Mouse (Mus musculus) induced T-regulatory cell, adult 2 months (primary cell): ENCODE measurements around the gene Zfp462.

Source experiments
- DNase-seq: peaks from one replicate; pipeline ENCODE4 v3.0.0-alpha.2; 2012; ENCODE audit warnings: low read depth

The Zfp462 gene

DNA sequence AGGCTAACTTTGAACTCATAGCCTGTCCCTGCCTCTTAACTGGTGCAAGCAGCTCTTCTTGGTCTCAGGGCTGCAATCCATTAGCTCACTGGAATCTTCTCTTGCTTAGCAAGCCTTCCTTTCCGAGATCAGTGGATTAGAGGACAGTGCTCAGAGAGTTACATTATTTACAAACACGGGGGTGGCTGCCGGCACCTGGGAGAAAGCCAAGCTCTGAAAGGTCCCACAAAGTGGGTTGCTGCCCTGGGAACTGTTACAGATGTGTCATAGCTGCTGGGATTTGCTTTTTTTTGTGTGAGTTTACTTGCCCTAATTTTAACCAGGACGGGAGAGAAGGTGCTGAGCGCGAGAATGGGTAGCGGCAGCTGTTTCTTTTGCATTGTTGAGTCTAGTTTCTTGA is 102.4 kb downstream of the Zfp462 start:
- no peak for DNase-seq

DNA sequence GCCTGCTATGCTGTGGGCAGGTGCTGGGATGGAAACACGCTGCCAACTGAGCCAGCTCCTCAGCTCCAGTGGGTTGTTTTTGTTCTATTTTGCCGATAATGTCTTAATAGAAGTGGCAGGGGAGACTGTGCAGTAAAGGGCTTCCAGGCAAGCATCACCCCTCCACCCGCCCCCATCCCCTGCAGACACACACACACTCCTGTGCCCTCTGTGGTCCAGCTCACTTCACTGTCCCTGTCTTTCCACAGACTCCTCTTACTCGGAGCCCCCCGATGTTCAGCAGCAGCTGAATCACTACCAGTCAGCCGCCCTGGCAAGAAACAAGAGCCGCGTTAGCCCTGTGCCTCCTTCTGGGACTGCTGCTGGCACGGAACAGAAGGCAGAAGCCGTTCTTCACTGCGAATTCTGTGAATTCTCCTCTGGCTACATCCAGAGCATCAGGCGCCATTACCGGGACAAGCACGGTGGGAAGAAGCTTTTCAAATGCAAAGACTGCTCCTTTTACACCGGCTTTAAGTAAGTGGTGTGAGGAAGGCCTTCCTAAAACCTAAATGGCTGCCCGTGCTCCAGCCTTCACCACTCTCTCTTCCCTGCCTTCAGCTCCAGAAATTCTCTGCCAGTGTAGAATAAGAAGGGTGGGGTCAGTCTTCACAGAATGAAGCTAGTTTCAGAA is 105.2 kb downstream of the Zfp462 start:
- DNase-seq, result no peak

DNA sequence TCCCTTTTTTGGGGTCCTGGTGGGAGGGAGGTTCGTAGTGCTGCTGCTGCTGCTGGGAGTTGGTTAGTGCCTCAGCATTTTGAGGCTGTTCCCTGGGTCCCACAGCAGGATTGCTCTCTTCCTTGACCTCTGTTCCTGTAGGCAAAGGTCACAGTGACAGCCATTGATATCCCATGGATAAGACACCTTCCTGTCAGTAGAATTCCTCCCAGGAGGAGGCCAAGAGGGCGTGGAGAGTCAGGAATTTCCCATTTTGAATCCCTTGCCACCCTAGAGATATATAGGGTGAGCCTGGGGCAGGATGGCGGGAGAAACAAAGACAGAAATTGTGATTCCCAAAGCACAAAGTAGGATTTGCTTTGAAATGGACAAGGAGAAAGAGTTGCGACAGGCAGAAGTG is 106.5 kb downstream of the Zfp462 start:
- no peak for DNase-seq

DNA sequence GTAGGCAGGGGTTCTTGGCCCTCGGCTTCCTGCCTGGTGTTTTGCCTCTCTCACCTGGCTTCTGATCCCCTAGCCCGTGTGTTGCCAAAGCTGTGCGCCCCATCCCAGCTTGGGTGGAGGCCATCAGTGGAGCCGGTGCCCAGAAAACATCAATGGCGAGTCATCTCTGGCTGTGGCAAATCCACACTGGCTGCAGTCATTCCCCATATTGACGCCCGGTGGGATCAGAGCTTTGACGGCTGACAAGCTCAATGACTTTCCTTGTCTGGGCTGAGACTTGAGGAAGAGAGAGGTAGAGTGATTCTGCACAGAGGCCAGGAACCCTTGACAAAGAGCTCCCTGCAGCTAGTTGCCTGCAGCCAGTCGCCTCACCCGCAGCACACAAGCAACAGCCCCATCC is 107.8 kb downstream of the Zfp462 start:
- DNase-seq, result no peak

DNA sequence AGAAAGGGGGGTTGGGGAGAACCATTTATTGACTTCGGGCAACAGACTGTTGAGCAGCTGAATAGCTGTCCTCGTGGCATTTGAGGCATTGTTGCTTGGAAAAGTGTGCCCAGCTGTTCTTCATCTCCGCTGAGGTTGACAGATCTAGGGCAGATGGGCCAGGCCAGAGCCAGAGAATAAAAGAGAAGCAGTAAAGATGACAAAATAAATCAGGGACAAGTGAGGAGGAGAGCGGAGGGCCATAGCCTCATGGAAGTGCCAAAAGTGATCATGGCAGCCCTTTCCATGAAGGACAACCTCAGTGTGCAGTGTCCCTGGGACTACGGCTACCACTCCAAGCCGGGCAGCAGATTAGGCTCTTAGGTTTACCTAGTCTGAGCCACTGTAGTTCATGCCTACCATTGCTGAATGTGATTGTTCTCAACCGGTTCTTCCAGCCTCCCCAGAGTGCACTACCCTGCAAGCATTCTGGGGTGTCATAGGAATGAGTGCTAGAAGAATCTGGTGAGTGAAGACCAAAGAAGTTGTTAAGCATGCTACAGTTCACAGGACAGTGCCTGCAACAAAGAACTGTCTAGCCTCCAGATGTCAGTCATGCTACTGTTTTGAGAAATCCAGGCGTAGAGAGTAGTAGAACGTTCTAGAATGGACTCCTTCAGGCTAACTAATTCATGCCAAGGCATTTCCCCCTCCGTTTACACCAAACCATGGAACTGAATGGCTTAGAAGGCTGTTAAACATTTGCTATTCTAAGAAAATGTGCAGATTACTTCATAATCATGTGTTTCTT is 113.0 kb downstream of the Zfp462 start:
- DNase-seq, result no peak

DNA sequence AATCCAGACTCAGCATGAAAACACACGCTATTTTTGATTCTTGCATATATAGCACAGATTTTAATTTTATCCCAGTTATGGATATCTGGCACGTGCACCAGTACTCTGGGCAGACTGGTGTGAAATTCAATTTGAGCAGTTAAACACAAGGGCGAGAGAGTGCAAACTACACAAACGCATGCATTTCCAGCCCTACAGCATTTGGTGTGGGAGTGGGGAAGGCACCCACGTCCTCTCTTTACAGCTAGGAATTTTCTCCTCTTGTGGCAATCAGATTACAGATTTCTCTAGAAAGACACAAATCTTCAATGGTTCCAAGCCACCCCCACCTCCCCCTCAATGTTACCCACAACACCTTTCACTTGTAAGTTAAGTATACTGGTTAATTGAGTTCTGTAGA is 114.1 kb downstream of the Zfp462 start:
- no peak for DNase-seq

DNA sequence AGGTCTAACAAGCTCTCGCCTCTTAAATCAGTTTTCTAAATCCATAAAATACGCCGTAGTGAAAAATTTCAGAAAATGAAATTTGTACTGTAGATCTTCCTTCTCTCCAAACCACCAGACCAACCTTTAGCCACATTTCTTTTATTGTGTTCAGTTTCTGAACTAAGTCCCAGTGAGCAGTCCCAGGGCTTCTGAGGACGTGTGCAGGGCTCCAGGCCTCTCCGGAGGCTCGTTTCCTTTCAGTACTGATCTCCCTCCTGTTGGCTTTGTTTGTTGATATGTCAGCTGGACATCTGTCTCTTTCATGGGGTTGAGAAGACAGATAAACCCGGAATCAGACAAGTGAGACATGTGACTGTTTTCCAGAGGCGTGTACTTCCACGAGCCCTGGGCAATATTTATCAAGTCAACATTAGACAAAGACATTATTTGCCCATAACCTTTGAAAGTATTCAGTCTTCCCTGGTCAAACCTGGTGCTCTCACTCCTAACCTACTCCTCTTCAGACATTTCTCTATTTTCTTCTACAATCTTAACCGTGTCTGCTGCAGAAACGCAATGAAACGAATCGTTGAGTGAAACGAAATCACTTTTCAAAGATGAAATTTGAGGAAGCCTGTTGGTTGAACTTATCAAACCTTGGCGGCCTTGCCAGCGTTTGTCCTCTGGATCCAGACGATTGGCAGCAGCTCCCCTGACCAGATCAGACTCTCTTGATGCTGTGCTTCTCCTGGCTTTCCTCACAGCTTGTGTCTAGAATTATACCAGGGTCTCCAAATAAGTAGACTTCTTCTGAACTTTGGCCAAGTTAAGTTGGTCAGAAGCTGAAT is 121.7 kb downstream of the Zfp462 start:
- DNase-seq, result no peak

DNA sequence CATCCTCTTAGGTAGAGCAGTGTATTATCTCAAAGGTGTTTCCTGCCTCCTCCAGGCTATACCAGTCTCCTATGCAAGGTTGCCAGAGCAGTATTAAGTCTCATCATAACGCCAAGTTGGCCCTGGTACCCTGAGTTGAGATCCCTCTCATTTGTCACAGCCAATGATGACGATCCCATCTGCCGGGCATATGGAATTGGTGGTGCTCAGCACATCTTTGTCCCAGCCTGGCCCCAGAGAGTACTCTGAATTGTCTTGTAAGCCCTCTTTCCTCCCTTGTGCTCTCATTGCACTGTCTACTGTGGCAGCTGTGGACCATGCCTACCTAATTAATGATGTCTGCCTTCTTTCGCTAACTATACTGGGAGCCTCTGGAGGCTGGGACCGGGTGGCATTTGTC is 126.7 kb downstream of the Zfp462 start:
- no peak for DNase-seq

DNA sequence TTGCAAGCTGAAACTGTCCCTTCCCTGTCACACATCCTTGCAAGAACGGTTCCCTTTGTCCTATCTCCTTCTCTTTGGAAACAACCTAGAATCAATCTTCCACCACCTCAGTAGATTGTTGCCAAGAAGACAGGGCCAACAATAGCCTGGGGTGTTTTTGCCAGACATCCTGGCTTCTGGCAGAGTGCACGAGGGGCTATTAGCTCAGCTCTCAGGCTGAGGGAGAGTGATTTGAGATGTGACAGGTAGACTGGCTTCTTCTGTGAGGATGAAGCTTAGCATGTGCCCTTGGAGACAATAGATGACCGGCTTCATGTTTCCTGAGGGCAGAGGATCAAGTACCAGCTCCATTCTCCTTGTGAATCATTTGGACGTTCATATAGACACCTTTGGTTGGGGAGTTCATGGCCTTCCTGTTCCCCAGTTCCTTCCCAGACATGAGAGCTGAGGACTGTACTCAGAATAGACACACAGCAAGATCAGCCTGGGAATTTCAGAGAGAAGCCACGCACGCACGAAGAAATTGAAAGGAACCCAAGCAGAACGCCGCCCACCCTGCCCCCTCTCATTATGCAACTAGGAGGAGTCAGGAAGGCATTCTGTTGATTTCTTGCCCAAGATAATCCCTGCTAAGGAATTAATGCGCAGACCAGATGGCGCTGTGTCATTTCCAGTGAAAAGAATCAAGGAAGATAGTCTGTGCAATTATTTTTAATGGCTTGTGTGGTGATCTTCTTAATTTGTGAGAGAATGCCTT is 132.5 kb downstream of the Zfp462 start:
- no peak for DNase-seq

DNA sequence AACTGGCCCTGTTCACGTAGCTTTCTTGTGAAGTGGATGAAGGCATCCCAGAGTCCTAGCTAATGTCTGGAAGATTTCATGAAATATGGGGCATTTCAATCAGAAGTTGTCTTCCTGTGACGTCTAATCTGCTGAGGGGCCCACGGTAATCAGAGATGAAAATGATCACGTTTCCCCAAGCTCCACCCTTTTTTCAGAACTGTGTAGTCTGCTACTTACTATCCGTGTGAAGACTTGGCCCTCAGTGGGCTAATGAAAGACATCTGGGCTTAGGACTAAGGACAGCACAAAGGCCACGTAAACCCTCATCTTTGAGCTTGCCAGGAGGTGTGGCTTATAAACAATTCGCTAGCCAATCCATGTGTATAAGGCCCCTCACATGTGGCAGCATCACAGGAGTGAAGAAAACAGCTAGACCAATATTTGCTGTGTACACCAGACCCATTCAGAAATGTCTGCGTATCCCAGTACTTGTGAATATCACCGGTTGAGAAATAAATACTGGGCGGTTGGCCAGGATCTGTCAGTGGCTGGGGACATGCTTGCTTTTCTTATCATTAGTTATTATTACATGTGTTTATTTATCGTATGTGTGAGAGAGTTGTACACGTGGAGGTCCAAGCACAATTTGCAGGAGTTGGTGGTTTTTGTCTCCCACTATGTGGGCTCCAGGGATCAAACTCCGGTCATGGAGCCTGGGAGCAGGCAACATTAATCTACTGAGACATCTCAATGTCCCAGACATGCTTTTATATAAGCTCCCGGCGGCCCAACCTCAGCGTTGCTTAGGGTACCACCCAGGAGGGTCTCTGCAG is 133.3 kb downstream of the Zfp462 start:
- no peak for DNase-seq

DNA sequence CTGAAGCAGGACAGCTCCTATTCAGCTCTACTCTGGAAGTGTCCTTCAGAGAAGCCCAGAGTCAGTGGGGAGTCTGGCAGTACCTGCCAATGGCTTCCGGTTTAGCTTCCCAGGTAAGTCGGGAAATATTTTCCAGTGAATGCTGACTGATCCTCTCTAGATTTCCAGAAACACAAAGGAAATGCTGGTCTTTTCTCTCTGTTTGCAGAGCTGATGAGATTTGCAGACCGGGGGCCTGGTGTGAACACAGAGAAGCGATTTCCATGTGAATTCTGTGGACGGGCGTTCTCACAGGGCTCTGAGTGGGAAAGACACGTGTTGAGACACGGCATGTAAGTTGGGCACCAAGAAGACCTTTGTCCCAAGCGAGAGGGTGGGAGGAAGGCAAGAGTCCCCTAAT is 134.2 kb downstream of the Zfp462 start:
- no peak for DNase-seq

DNA sequence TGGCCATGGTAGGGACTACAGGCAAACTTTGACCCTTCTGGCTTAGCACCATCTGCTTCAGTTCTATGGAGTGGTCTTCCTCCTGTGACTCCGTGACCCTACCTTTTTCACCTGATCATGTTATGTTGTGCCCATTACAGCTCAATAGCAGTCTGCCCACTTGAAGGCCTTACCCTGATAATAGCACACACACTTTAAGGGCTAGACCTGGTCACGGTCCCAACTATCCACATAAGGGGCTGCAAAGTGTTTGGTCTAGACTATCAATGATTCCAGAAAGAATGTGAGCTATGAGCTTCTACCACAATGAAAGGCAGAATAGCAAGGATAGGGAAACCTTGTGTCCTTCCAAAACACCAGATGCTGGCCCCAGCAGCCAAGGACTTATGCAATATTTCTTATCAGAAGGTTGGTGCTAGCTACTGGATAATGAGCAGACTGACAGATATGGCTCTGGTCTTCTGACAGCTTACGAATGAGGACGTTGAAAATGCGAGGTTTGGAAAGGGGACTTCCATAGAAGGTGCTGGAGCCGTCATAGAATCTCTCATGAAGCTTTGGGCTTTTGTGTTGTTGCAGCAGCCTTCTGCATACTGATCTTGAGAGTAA is 139.3 kb downstream of the Zfp462 start:
- DNase-seq, result no peak

DNA sequence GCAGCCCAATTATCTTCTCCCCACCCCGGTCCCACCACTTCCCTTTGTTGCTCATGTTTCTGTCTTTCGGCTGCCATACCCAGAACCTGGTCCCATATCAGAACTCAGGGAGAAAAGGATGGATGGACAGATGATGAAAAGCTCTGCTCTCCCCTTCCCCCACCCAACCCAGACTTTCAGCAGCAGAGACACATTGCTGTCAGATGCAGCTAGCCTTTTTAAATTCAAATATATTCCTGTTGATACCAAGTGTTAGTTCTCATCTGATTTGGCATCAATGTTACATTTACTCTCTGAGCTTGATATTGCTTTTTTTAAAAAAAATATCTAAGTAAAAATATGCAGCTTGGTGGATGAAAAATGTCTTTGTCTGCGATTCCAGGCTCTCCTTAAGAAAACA is 143.3 kb downstream of the Zfp462 start:
- DNase-seq, result no peak

DNA sequence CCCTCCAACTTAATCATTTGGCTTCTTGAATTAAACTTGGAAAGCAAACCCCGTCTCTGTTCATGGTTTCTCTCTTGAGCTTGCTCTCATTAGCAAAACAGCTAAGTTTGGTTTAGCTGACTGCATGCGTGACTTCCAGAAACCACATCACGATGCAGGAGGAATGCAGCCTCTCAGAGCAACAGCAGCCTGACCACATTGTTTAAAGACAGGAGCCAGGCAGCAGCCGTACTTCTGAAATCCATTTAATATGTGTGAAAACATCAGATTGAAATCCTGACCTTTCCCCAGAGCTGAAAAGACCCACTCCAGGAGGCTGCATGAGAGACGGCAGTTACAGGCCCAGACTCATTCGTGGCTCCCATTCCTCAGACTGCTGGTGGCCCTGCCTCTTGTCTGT is 144.1 kb downstream of the Zfp462 start:
- DNase-seq, result no peak

DNA sequence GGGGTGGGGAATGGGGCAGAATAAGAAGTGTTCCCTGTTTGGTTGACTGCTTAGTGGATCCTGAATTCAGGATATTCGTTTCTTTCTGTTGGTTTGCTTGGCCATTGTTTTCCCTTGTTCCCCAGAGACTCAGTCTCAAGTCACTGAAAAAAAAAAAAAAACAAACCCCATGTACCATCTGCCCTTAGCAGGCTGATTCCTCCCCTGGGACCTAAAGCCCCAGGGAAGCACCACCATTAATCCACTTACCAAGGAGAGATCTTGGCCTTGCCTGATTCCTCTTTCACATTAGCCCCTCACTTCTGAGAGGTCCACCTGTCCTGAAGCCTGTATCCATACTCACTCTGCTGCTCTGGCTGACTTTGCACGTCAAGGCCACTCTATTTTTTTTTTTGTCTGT is 152.3 kb downstream of the Zfp462 start:
- DNase-seq, result no peak

DNA sequence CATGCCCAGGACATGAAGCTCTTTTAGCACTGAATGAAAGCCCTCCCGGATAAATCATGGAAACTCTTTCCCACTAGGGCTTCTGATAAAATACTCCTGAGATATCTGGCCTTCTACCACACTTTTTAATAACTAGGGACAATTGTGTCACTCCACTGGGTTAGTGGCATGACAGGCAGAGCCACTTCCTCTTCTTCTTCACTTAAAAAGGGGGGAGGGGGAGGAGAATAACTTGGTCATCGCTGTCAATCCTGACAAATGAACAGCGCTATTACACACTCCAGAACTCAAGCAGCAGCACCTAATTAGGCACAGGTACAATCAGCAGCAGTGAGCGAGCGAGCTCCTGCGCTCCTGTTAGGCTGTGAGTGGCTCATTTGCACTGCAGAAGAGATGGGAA is 153.5 kb downstream of the Zfp462 start:
- DNase-seq, result no peak

DNA sequence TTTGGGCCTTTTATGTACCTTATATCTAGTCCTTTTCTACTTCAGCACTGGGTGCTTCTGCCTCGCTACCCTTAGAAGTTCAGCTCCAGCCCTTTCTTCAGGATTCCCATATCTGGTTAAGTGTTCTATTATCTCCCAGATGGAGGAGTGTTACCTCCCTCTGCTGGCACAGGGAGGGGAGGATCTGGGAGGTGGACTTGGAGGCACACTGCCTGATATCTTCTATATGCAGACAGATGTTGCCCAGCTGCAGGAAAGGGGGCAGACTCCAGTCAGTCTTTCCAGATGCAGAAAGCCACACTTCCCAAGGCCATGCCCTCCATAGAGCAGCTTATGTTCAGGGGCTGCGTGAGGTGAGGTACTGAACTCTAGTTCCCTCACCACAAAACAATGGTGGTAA is 156.0 kb downstream of the Zfp462 start:
- no peak for DNase-seq

DNA sequence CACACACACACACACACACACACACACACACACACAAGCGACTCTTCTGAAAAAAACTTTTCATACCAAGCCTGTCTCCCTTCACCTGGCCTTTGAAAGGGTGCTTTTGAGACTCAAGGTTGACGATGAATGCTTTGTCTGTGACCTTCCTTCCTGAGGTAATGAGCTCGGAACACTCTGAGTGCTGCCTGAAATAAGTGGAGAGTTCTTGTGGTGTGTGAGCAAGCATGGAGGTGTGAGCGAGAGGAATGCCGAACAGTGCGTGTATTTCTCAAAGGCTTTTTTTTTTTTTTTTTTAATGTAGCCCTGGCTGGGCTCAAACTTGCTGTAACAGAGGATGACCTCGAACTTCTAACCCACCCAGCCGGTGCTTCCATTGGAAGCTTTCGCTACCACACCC is 156.8 kb downstream of the Zfp462 start:
- no peak for DNase-seq

DNA sequence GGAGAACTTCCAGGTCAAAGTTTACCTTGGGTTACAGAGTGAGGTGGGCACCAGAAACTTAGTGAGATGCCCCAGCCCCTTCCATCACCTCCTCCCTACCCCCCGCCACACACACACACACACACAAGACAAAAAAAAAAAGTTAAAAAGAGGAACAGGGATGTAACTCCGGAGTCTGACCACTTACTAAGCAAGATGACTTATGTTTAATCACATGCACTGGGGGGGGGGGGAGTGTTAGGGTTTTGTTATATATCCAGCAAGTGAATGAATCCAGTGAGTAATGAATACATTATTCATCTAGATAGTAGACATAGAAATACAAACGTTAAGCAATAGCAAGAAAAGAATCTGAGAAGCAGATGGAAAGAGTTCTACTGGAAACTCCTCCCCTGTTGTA is 157.5 kb downstream of the Zfp462 start:
- no peak for DNase-seq

DNA sequence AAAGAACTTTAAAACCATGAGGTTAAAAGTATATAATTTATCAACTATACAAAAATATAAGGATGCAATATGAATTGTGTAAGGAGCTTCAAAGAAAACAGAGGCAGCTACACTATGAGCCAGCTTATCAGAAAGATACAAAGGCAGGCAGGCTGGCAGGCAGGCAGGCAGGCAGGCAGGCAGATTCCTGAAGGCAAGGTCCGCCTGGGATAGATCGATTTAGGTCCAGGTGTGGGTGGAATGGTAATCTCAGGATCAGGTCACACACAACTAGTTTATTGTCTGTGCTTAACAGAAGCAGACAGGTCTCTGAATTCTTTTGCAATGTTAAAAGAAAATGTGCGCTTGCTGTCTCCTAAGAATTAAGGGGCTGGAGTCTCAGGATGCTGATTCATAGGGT is 158.7 kb downstream of the Zfp462 start:
- DNase-seq, result no peak
